Mouse (Mus musculus) heart, adult 2 months (tissue): ENCODE data around the gene Map3k9. TPM values are rescaled to one million over a fixed set of nuclear protein-coding genes. Genes with fewer than 3 reads are reported as not detected.

Experiments used
- DNase-seq, 2 experiments: peaks; one replicate each; pipeline ENCODE4 v3.0.0; 2021
- H3K27ac ChIP-seq: fragments of 200-600 bp; 2 replicates; pipeline ENCODE4 v1.8.1; 2022
- H3K27me3 ChIP-seq: fragments of 200-500 bp; 2 replicates; pipeline ENCODE4 v1.6.1; 2012; ENCODE audit warnings: mild to moderate bottlenecking, low read length, inconsistent platforms, mixed read lengths; ENCODE audit not compliant: control insufficient read depth, insufficient read depth
- H3K36me3 ChIP-seq: fragments of 200-500 bp; 2 replicates; pipeline ENCODE4 v1.6.1; 2012; ENCODE audit warnings: low read length, inconsistent platforms; ENCODE audit not compliant: control insufficient read depth, insufficient read depth
- H3K4me1 ChIP-seq: fragments of 200-500 bp; 2 replicates; pipeline ENCODE4 v1.6.1; 2011; ENCODE audit warnings: low read length; ENCODE audit not compliant: control insufficient read depth, insufficient read depth
- H3K4me3 ChIP-seq: fragments of 200-600 bp; 2 replicates; pipeline ENCODE4 v1.8.1; 2022
- H3K79me2 ChIP-seq: fragments of 200-500 bp; replicated peaks from 2 replicates; pipeline ENCODE4 v1.6.1; 2012; ENCODE audit warnings: mild to moderate bottlenecking, inconsistent platforms, low read length, moderate library complexity, mixed read lengths; ENCODE audit not compliant: control insufficient read depth, insufficient read depth
- H3K9ac ChIP-seq: fragments of 200-500 bp; 2 replicates; pipeline ENCODE4 v1.6.1; 2012; ENCODE audit warnings: low read depth, mild to moderate bottlenecking, control low read depth, inconsistent platforms, low read length, mixed read lengths
- CTCF ChIP-seq: fragments of 200-600 bp; IDR thresholded peaks from 2 replicates; pipeline ENCODE4 v1.8.1; 2022; ENCODE audit warnings: antibody characterized with exemption, mild to moderate bottlenecking, moderate library complexity
- EP300 ChIP-seq: fragments of 200-500 bp; IDR thresholded peaks from 2 replicates; pipeline ENCODE4 v1.6.1; 2011; ENCODE audit warnings: low read depth, low read length, control low read depth; ENCODE audit not compliant: insufficient read depth
- POLR2A ChIP-seq: fragments of 200-500 bp; IDR thresholded peaks from 2 replicates; pipeline ENCODE4 v1.6.1; 2011; ENCODE audit warnings: mild to moderate bottlenecking, low read depth, low read length, control low read depth; ENCODE audit not compliant: insufficient read depth
- WGBS: fragments of 180-500 bp; shearing (Covaris S2); methylation state at CpG from one replicate; pipeline ENCODE4 v1.1.7; 2018; 5-methylcytosine and 5-hydroxymethylcytosine counted together
- intact Hi-C: fragments of 180-260 bp; cut with DNase I; formaldehyde crosslinking; loops from one replicate; pipeline ENCODE4 v1.15.1; 2025
- polyA plus RNA-seq: library from polyadenylated mRNA; depleted of rRNA; stranded (reverse); fragments of >200 nt; gene quantifications from 2 replicates; pipeline ENCODE4 v1.2.3, GENCODE M21; 2012
- total RNA-seq, 2 experiments: library from RNA; stranded (reverse); gene quantifications; 2 replicates each; pipeline ENCODE4 v1.2.3; 2021

Gene Map3k9
- total and polyA plus RNA-seq, 3 experiments: 0.08 to 0.29 (median 0.20) TPM

DNA sequence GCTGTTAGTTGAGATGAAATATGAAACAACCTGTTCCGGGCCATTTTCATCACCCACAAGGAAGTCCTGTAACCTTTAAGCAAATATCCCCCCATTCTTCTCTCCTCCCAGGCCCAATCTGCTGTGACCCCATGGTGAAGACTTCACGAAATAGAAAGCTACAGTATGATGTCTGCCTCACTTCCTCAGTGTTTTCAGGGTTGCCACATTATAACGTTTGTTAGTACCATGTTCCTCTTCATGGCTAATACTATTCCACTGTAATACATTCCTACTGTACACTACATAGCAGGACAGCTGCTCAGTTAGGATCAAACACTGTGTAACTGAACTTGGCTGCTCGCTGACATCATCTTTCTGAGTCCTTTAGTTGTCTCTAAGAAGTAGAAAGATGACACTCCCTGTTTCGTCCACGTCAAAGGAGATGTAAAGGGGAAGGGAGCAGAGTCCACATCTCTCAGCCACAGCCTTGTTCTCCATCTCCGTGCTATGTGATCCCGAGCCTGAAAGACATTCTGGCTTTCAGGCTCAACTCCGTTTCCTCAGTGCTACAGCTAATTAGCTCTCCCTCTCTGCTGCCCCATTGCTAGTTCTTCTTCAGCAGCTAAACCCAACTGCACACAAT is 34.5 kb downstream of the Map3k9 start:
- no peak for DNase-seq
- H3K27ac ChIP-seq: no peak overlapping the region
- 75% methylated on average over 9 of the region's 9 CpGs for WGBS
- 0 out of 2 replicates have a peak, but pooled peaks cover 1% of the 10 kb centered on the region for H3K27me3 ChIP-seq
- TF ChIP-seq CTCF (no peak), POLR2A (no peak), EP300 (no peak)
- intact Hi-C loops: no loop called here
- no peaks in the 10 kb centered on the region for H3K4me1 ChIP-seq
- no peak overlapping the region for H3K9ac ChIP-seq
- H3K4me3 ChIP-seq: no peak overlapping the region
- no peaks in the 10 kb centered on the region for H3K79me2 ChIP-seq
- no peaks in the 10 kb centered on the region for H3K36me3 ChIP-seq

DNA sequence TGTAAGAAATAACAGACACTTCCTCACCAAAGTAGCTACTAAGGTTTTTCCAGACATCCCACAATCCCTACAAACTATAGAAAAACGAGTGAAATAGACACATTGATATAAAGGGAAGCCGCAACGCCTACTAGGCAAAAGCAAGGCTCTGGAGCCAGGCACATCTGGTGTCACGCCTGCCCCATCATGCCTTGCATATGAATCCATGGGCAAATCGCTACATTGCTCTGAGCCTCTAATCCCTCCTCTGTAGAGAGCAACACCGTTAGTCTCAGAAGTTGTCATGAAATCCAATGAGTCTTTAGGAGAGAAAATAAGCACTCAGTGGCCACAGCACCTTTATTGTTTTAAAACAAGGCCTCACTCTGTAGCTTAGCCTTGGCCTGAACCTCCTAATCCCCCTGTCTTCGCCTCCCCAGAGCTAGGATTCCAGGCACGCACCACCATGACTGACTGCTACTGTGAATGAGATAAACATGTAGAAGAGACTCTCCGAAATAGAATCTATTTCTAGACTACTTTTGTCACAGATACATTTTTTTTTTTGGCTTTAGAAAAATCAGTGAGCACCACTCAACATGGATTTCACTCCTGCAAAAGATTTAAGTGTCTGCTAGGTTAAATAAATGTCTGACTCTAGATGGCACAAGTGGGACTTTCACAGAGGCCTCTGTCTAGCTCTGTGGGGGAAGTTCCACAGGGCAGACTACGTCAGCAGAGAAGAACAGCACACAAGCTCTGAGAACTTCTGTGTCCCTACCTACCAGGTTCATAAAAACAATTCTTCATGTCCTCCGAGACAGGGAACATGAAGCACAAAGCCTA is 45.5 kb downstream of the Map3k9 start:
- WGBS: 74% methylated on average over 11 of the region's 11 CpGs
- Histone ChIP-seq H3K79me2 (no peaks in the 10 kb centered on the region), H3K27me3 (no peaks in the 10 kb centered on the region), H3K36me3 (no peaks in the 10 kb centered on the region), H3K27ac (no peak overlapping the region), H3K9ac (no peak overlapping the region), H3K4me3 (no peak overlapping the region), H3K4me1 (no peaks in the 10 kb centered on the region)
- no peak for DNase-seq
- intact Hi-C loops: no loop called here
- TF ChIP-seq CTCF: no peak
- no peak for TF ChIP-seq EP300
- no peak for TF ChIP-seq POLR2A

DNA sequence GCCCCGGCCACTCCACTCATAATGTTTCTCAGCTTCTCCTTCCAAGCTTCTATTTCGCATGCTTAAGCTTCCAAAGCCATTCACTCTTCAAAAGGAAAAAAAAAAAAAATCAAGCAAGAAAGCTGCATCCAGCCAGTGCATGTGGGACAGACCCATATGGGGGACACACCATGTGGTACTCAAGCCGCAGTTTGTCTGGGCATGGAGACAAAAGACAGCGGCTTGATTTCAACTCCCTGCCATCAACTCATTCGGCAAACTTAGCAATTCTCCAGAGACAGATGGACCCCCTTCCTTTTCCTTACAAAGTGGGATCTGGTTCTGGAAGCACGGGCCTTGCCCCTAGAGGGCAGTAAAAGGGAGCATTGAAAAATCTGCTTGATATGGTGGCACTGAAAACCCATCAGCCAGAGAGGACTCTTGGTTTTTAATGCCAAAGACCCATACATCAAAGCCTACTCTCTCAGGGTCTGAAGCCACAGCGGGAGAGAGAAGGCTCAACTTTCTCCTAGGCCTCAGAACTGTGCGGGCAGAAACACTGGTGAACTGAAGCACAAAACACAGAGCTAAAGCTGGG is 54.6 kb downstream of the Map3k9 start:
- H3K36me3 ChIP-seq: no peaks in the 10 kb centered on the region
- peak in 1 of 2 experiments; percentile 3 for DNase-seq
- H3K27ac ChIP-seq: no peak overlapping the region
- H3K9ac ChIP-seq: no peak overlapping the region
- no peak overlapping the region for H3K4me3 ChIP-seq
- no peaks in the 10 kb centered on the region for H3K4me1 ChIP-seq
- H3K27me3 ChIP-seq: no peaks in the 10 kb centered on the region
- intact Hi-C loops: no loop called here
- TF ChIP-seq POLR2A (no peak), CTCF (0 out of 2 replicates have a peak, but pooled peaks have one; percentile 3), EP300 (no peak)
- H3K79me2 ChIP-seq: no peaks in the 10 kb centered on the region
- 74% methylated on average over 8 of the region's 8 CpGs for WGBS

DNA sequence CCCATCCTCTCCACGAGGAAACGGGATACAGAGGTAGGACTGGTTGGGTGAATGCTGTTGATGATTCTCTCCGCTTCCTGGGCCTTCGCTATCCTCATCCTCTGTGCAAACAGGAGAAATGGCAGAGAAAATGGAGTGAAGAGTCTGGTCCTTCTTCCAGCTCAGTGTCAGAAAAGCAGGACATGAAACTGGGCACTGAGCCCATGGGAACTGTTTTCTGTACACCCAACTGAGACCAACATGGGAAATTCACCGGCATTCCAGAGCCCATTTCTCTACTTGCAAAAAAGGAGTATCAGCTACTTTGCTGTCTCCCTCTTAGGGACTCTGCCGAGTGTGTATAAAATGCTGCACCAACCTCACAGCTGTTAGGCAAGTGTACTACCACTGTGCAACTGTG is 56.2 kb downstream of the Map3k9 start:
- 81% methylated on average over 6 of the region's 6 CpGs for WGBS
- Histone ChIP-seq H3K9ac (no peak overlapping the region), H3K27ac (no peak overlapping the region), H3K4me1 (no peaks in the 10 kb centered on the region), H3K4me3 (no peak overlapping the region), H3K79me2 (no peaks in the 10 kb centered on the region), H3K36me3 (no peaks in the 10 kb centered on the region), H3K27me3 (no peaks in the 10 kb centered on the region)
- intact Hi-C loops: no loop called here
- no peak for TF ChIP-seq EP300
- no peak for TF ChIP-seq CTCF
- TF ChIP-seq POLR2A: no peak
- DNase-seq: peak in 1 of 2 experiments; percentile 9

- H3K4me1 ChIP-seq: no peaks in the 10 kb centered on the region
- no peak overlapping the region for H3K9ac ChIP-seq
- H3K27ac ChIP-seq: no peak overlapping the region
- 78% methylated on average over 7 of the region's 7 CpGs for WGBS
- no peak overlapping the region for H3K4me3 ChIP-seq
- no peak for TF ChIP-seq CTCF
- TF ChIP-seq POLR2A: no peak
- TF ChIP-seq EP300: no peak
- no peaks in the 10 kb centered on the region for H3K36me3 ChIP-seq
- intact Hi-C loops: no loop called here
- H3K27me3 ChIP-seq: no peaks in the 10 kb centered on the region
- H3K79me2 ChIP-seq: no peaks in the 10 kb centered on the region
- no peak for DNase-seq
Observed at GRCm38 (mm10) chr12:81723375-81723774, 57.6 kb downstream of the Map3k9 start.

GRCm38 (mm10) chr12:81719715-81720114 is 61.3 kb downstream of the Map3k9 start:
- Histone ChIP-seq H3K4me1 (no peaks in the 10 kb centered on the region), H3K27me3 (no peaks in the 10 kb centered on the region), H3K79me2 (no peaks in the 10 kb centered on the region), H3K4me3 (no peak overlapping the region), H3K9ac (no peak overlapping the region), H3K27ac (no peak overlapping the region), H3K36me3 (no peaks in the 10 kb centered on the region)
- TF ChIP-seq CTCF (no peak), POLR2A (no peak), EP300 (no peak)
- 83% methylated on average over 8 of the region's 8 CpGs for WGBS
- peak; percentile 14 to 26 for DNase-seq
- intact Hi-C loops: no loop called here
